Mouse (Mus musculus): ENCODE data around the gene Cd247. TPM values are rescaled to one million over a fixed set of nuclear protein-coding genes. Genes with fewer than 3 reads are reported as not detected.

Gene Cd247
- total RNA-seq, 2 experiments from 2014 or later = 0.17 to 0.38 TPM

- H3K4me3 ChIP-seq = no peak overlapping the region
- intact Hi-C loops (cut with DNase I) = no loop called here
- peak overlapping the region; percentile 77 for H3K27ac ChIP-seq
- DNase-seq = no peak
- no peak for TF ChIP-seq CTCF (IDR thresholded peaks at IDR 0.05)
These were observed 48.0 kb downstream of the Cd247 start for GRCm38 (mm10) chr1:165836461-165836860.

- Histone ChIP-seq H3K27ac (peak overlapping the region; percentile 77), H3K4me3 (0 out of 2 replicates have a peak overlapping the region, but pooled peaks have one; percentile 9)
- intact Hi-C loops (cut with DNase I) = no loop called here
- TF ChIP-seq CTCF (IDR thresholded peaks at IDR 0.05) = no peak
- no peak for DNase-seq
These were observed 49.1 kb downstream of the Cd247 start for GRCm38 (mm10) chr1:165837546-165837945.

- Histone ChIP-seq H3K27ac (peak overlapping the region; percentile 16; the same call in 1 of the 2 replicates), H3K4me3 (no peak overlapping the region)
- intact Hi-C loops (cut with DNase I) = no loop called here
- DNase-seq = no peak
- no peak for TF ChIP-seq CTCF (IDR thresholded peaks at IDR 0.05)
These were observed 50.7 kb downstream of the Cd247 start for GRCm38 (mm10) chr1:165839201-165839600.

GRCm38 (mm10) chr1:165840548-165841230 is 52.2 kb downstream of the Cd247 start:
- no peak for TF ChIP-seq CTCF (IDR thresholded peaks at IDR 0.05)
- Histone ChIP-seq H3K27ac (peak overlapping the region; percentile 74), H3K4me3 (peak overlapping the region; percentile 59)
- intact Hi-C loops (cut with DNase I) = no loop called here
- no peak for DNase-seq

DNA sequence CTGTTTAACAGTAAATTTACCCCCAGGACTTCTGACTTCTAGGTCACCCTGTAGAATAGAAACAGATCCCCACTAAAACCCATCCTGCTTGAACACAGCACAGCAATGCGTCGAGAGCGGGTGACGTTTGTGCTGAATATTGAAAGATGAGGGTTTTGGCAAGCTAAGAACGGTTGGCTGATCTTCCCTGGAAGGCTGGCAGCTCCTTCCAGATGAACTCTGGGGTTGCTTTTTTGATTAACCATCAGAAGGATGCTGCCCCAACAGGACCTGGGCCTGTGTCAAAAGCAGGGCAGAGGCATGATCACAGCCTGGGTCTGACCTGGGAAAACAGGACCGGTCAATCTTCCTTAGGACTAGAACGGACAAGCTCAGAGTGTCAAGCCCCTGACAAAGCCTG is 53.7 kb downstream of the Cd247 start:
- intact Hi-C loops (cut with DNase I) = no loop called here
- no peak overlapping the region for H3K4me3 ChIP-seq
- TF ChIP-seq CTCF (IDR thresholded peaks at IDR 0.05) = no peak
- peak overlapping the region; percentile 40 for H3K27ac ChIP-seq
- no peak for DNase-seq

GRCm38 (mm10) chr1:165843586-165843985 is 55.1 kb downstream of the Cd247 start:
- no peak for DNase-seq
- H3K4me3 ChIP-seq = no peak overlapping the region
- TF ChIP-seq CTCF (IDR thresholded peaks at IDR 0.05) = no peak
- H3K27ac ChIP-seq = no peak overlapping the region
- intact Hi-C loops (cut with DNase I) = no loop called here

GRCm38 (mm10) chr1:165844466-165844951 is 56.0 kb downstream of the Cd247 start:
- peak overlapping the region; percentile 85 for H3K27ac ChIP-seq
- DNase-seq = peak; percentile 48
- no peak for TF ChIP-seq CTCF (IDR thresholded peaks at IDR 0.05)
- peak overlapping the region; percentile 73 for H3K4me3 ChIP-seq
- intact Hi-C loops (cut with DNase I) = no loop called here

DNA sequence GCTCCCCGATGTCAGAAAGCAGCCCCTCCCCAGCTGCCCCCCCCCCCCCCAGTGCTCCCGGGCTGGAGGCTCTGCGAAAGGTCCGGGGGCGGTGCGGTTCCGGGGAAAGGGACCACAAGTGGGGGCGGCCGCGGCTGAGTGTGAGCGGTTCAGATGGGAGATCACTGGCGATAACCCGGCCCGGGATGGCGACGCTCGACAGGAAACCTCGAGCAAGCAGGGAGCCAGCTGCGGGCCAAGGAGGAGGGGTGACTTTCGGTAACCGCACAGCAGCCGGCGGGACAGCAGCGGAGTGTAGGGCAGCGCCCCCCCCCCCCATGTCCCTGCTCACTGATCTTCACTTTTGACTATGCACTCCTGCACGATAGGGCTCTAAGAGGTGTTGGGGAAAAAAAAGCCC is 56.5 kb downstream of the Cd247 start:
- intact Hi-C loops (cut with DNase I) = no loop called here
- Histone ChIP-seq H3K4me3 (peak overlapping the region; percentile 73), H3K27ac (peak overlapping the region; percentile 85)
- DNase-seq = peak; percentile 50
- TF ChIP-seq CTCF (IDR thresholded peaks at IDR 0.05) = no peak

DNA sequence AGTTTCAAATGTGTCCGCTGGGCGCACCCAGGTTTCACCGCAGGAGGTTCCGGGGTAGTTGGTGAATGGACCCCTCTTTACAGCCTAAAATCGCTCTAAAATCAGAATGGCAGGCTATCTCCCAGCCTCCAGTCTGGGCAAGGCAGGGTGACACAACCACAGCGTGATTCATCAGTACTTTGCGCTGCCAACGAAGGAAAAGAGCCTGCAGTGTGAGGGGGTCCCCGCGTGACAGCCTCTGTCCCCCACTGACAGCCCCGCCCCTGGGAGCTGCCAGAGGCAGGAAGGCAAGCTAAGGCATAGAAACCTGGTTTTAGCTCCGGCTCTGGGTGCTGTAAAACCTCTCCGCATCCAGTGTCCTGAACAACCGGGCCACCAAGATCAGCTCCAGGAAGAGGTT is 56.9 kb downstream of the Cd247 start:
- no peak for TF ChIP-seq CTCF (IDR thresholded peaks at IDR 0.05)
- peak overlapping the region; percentile 73 for H3K4me3 ChIP-seq
- intact Hi-C loops (cut with DNase I) = no loop called here
- DNase-seq = peak; percentile 39
- H3K27ac ChIP-seq = peak overlapping the region; percentile 85

- H3K4me3 ChIP-seq = peak overlapping the region; percentile 48
- no peak for DNase-seq
- intact Hi-C loops (cut with DNase I) = no loop called here
- TF ChIP-seq CTCF (IDR thresholded peaks at IDR 0.05) = no peak
- peak overlapping the region; percentile 85 for H3K27ac ChIP-seq
These were observed 59.9 kb downstream of the Cd247 start for GRCm38 (mm10) chr1:165848417-165848816.

DNA sequence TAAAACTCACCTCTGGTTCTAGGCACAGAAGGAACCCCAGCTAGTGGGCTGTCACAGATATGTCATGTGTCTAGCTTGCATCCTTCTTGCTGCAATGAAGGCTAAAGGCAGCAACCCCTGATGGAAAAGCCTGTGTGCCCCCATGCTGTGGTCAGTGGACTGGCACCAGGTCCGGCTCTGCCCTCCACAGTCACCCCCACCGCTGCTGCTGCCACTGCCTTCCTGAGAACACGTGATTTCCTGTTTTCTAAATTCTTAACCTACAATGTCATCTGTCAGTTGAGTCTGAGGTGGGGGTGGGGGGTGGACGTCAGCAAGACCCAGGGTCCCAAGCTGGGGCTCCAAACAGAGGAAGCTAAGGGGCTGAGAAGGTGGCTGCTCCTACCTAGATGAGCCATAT is 60.4 kb downstream of the Cd247 start:
- Histone ChIP-seq H3K27ac (peak overlapping the region; percentile 85), H3K4me3 (peak overlapping the region; percentile 48)
- no peak for TF ChIP-seq CTCF (IDR thresholded peaks at IDR 0.05)
- intact Hi-C loops (cut with DNase I) = no loop called here
- no peak for DNase-seq

- peak overlapping the region; percentile 85 for H3K27ac ChIP-seq
- no peak for TF ChIP-seq CTCF (IDR thresholded peaks at IDR 0.05)
- DNase-seq = no peak
- H3K4me3 ChIP-seq = no peak overlapping the region
- intact Hi-C loops (cut with DNase I) = no loop called here
These were observed 61.3 kb downstream of the Cd247 start for GRCm38 (mm10) chr1:165849458-165850445.

- no peak for DNase-seq
- Histone ChIP-seq H3K4me3 (no peak overlapping the region), H3K27ac (no peak overlapping the region)
- TF ChIP-seq CTCF (IDR thresholded peaks at IDR 0.05) = no peak
- intact Hi-C loops (cut with DNase I) = no loop called here
These were observed 63.6 kb downstream of the Cd247 start for GRCm38 (mm10) chr1:165852131-165852530.

Measured in gastrocnemius, adult 2 months (tissue).